Mouse (Mus musculus) gastrocnemius, postnatal 36 days (tissue): ENCODE results near the gene Sgk1. TPM values are rescaled to one million over a fixed set of nuclear protein-coding genes. Genes with fewer than 3 reads are reported as not detected.
"Not testable (repeated sequence)": the region's sequence is repeated elsewhere in the genome, so short reads cannot be mapped to it uniquely, and the experiment has no call there.

Source experiments
- DNase-seq, 2 experiments: peaks; one replicate each; pipeline ENCODE4 v3.0.0; 2022
- intact Hi-C: fragments of 180-260 bp; cut with DNase I; formaldehyde crosslinking; loops from one replicate; pipeline ENCODE4 v1.15.1; 2025
- total RNA-seq, 2 experiments: library from RNA; stranded (reverse); gene quantifications; 2 replicates each; pipeline ENCODE4 v1.2.3; 2021

The Sgk1 gene
- total RNA-seq, 2 experiments from 2014 or later = 192 to 226 TPM

- intact Hi-C loops = loop anchor here (5.0 to 10.0 kb wide), 2 partner anchors 135 to 253 kb away; no protein-coding TSS in a partner anchor
- peak; percentile 56 to 62 for DNase-seq
Measured at GRCm38 (mm10) chr10:21857676-21858075, 24.3 kb upstream of the Sgk1 start.

- intact Hi-C loops = loop anchor here (5.0 to 10.0 kb wide), 2 partner anchors 134 to 254 kb away; no protein-coding TSS in a partner anchor
- no peak for DNase-seq
Measured at GRCm38 (mm10) chr10:21858437-21858974, 23.5 kb upstream of the Sgk1 start.

- intact Hi-C loops = no loop called here
- no peak for DNase-seq
Measured at GRCm38 (mm10) chr10:21866504-21866903, 15.5 kb upstream of the Sgk1 start.

GRCm38 (mm10) chr10:21868221-21868620 is 13.8 kb upstream of the Sgk1 start:
- no peak for DNase-seq
- intact Hi-C loops = no loop called here

GRCm38 (mm10) chr10:21868623-21869022 is 13.4 kb upstream of the Sgk1 start:
- intact Hi-C loops = no loop called here
- no peak for DNase-seq

GRCm38 (mm10) chr10:21881837-21882183 is 174 bp upstream of the Sgk1 start:
- intact Hi-C loops = no loop called here
- no peak for DNase-seq

- no peak for DNase-seq
- intact Hi-C loops = no loop called here
Measured at GRCm38 (mm10) chr10:21883587-21883986, 1.6 kb downstream of the Sgk1 start.

- DNase-seq = no peak
- intact Hi-C loops = no loop called here
Measured at GRCm38 (mm10) chr10:21884534-21884933, 2.5 kb downstream of the Sgk1 start.

GRCm38 (mm10) chr10:21889141-21889765 is 7.3 kb downstream of the Sgk1 start:
- DNase-seq = no peak
- intact Hi-C loops = no loop called here

GRCm38 (mm10) chr10:21890293-21890692 is 8.3 kb downstream of the Sgk1 start:
- intact Hi-C loops = no loop called here
- no peak for DNase-seq

GRCm38 (mm10) chr10:21891442-21891841 is 9.5 kb downstream of the Sgk1 start:
- no peak for DNase-seq
- intact Hi-C loops = no loop called here

GRCm38 (mm10) chr10:21892104-21892503 is 10.1 kb downstream of the Sgk1 start:
- intact Hi-C loops = no loop called here
- no peak for DNase-seq

- intact Hi-C loops = no loop called here
- no peak for DNase-seq
Measured at GRCm38 (mm10) chr10:21898417-21898816, 16.4 kb downstream of the Sgk1 start.

GRCm38 (mm10) chr10:21898851-21899250 is 16.9 kb downstream of the Sgk1 start:
- intact Hi-C loops, DNase-seq: not testable (repeated sequence)

GRCm38 (mm10) chr10:21899397-21899796 is 17.4 kb downstream of the Sgk1 start:
- DNase-seq = no peak
- intact Hi-C loops = no loop called here

- intact Hi-C loops = no loop called here
Measured at GRCm38 (mm10) chr10:21902152-21903140, 20.5 kb downstream of the Sgk1 start.

GRCm38 (mm10) chr10:21904151-21904550 is 22.2 kb downstream of the Sgk1 start:
- no peak for DNase-seq
- intact Hi-C loops = no loop called here

More at GRCm38 (mm10) chr10:21902152-21903140, 20.5 kb downstream of the Sgk1 start:
- DNase-seq = no peak

- no peak for DNase-seq
- intact Hi-C loops = no loop called here
Measured at GRCm38 (mm10) chr10:21905616-21906015, 23.6 kb downstream of the Sgk1 start.

GRCm38 (mm10) chr10:21906894-21907446 is 25.0 kb downstream of the Sgk1 start:
- intact Hi-C loops = no loop called here
- DNase-seq = no peak

GRCm38 (mm10) chr10:21907784-21908183 is 25.8 kb downstream of the Sgk1 start:
- no peak for DNase-seq
- intact Hi-C loops = no loop called here

GRCm38 (mm10) chr10:21908686-21909085 is 26.7 kb downstream of the Sgk1 start:
- intact Hi-C loops = no loop called here
- DNase-seq = no peak
